Mouse (Mus musculus) cerebellum, adult 2 months (tissue): ENCODE data around the gene Leo1. TPM values are rescaled to one million over a fixed set of nuclear protein-coding genes. Genes with fewer than 3 reads are reported as not detected.
"Not testable (repeated sequence)": the region's sequence is repeated elsewhere in the genome, so short reads cannot be mapped to it uniquely, and the experiment has no call there.

ENCODE experiments used
- DNase-seq, 2 experiments: peaks; one replicate each; pipeline ENCODE4 v3.0.0; 2021
- H3K27ac ChIP-seq: fragments of 200-500 bp; 2 replicates; pipeline ENCODE4 v1.5.1; 2012; ENCODE audit warnings: low read length, control low read depth, inconsistent platforms; ENCODE audit not compliant: insufficient read depth
- H3K27me3 ChIP-seq: fragments of 200-500 bp; 2 replicates; pipeline ENCODE4 v1.6.1; 2012; ENCODE audit warnings: inconsistent platforms, mild to moderate bottlenecking, low read length, moderate library complexity; ENCODE audit not compliant: control insufficient read depth, insufficient read depth
- H3K4me1 ChIP-seq: fragments of 200-500 bp; 2 replicates; pipeline ENCODE4 v1.6.1; 2011; ENCODE audit warnings: low read length; ENCODE audit not compliant: control insufficient read depth, insufficient read depth
- H3K4me3 ChIP-seq: fragments of 200-500 bp; replicated peaks from 2 replicates; pipeline ENCODE3; 2011; ENCODE audit warnings: mild to moderate bottlenecking, low read depth, low read length, control low read depth; ENCODE audit not compliant: insufficient read depth
- CTCF ChIP-seq: fragments of 200-500 bp; IDR thresholded peaks from 2 replicates; pipeline ENCODE4 v1.5.1; 2011; ENCODE audit warnings: low read depth, mild to moderate bottlenecking, control low read depth, low read length, moderate library complexity, borderline replicate concordance; ENCODE audit not compliant: insufficient read depth
- POLR2A ChIP-seq: fragments of 200-500 bp; IDR thresholded peaks from 2 replicates; pipeline ENCODE4 v1.6.1; 2011; ENCODE audit warnings: low read length, control low read depth, borderline replicate concordance; ENCODE audit not compliant: insufficient read depth
- WGBS: fragments of 180-500 bp; shearing (Covaris S2); methylation state at CpG from one replicate; pipeline ENCODE4 v1.1.7; 2018; 5-methylcytosine and 5-hydroxymethylcytosine counted together
- polyA plus RNA-seq: library from polyadenylated mRNA; depleted of rRNA; stranded (reverse); fragments of >200 nt; gene quantifications from 2 replicates; pipeline ENCODE4 v1.2.3, GENCODE M21; 2012

Leo1 gene
- polyA plus RNA-seq, 1 experiment, result 26.9 TPM

GRCm38 (mm10) chr9:75465856-75466255 is 24.5 kb downstream of the Leo1 start:
- Histone ChIP-seq H3K4me1 (peaks cover 10% of the 10 kb centered on the region; the same call in 1 of the 2 replicates), H3K4me3 (no peak overlapping the region), H3K27ac (no peak overlapping the region), H3K27me3 (no peaks in the 10 kb centered on the region)
- TF ChIP-seq POLR2A (no peak), CTCF (no peak)
- WGBS, result 90% methylated on average over 9 of the region's 9 CpGs
- DNase-seq, result no peak

DNA sequence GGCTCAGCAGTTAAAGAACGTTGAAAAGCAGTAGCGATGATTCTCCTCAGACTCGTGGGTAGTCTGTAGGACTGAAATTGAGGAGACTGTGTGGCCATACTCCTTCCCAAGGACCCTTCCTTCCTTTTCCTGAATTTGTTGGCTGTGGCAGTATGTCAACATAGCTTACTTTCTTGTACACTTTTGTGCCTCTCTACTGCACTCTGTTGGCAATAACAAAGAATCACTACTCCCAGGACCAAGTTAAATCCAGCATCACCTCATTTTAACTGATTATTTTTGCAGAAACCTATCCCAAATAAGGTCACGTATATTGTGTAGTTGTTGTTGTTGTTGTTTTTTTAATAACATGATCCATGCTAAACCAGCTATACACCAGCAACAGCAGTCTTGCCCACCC is 25.3 kb downstream of the Leo1 start:
- Histone ChIP-seq H3K27me3 (no peaks in the 10 kb centered on the region), H3K4me1 (peaks cover 10% of the 10 kb centered on the region; the same call in 1 of the 2 replicates), H3K27ac (no peak overlapping the region), H3K4me3 (no peak overlapping the region)
- TF ChIP-seq CTCF (0 out of 2 replicates have a peak, but pooled peaks have one; percentile 11), POLR2A (no peak)
- no peak for DNase-seq
- 84% methylated on average over 4 of the region's 4 CpGs for WGBS

- WGBS, result 96% methylated on average over 3 of the region's 3 CpGs
Measured at GRCm38 (mm10) chr9:75467581-75467980, 26.3 kb downstream of the Leo1 start.

GRCm38 (mm10) chr9:75468297-75468696 is 27.0 kb downstream of the Leo1 start:
- DNase-seq, result no peak
- peaks cover 5% of the 10 kb centered on the region; the same call in 1 of the 2 replicates for H3K4me1 ChIP-seq
- 86% methylated on average over 14 of the region's 14 CpGs for WGBS
- TF ChIP-seq CTCF (no peak; the same call in 1 of the 2 replicates), POLR2A (no peak)
- no peak overlapping the region for H3K27ac ChIP-seq
- H3K4me3 ChIP-seq, result no peak overlapping the region
- no peaks in the 10 kb centered on the region for H3K27me3 ChIP-seq

More at GRCm38 (mm10) chr9:75467581-75467980, 26.3 kb downstream of the Leo1 start:
- Histone ChIP-seq H3K27ac (no peak overlapping the region), H3K4me1 (peaks cover 10% of the 10 kb centered on the region; the same call in 1 of the 2 replicates), H3K27me3 (no peaks in the 10 kb centered on the region), H3K4me3 (no peak overlapping the region)
- TF ChIP-seq CTCF (no peak), POLR2A (no peak)
- no peak for DNase-seq

DNA sequence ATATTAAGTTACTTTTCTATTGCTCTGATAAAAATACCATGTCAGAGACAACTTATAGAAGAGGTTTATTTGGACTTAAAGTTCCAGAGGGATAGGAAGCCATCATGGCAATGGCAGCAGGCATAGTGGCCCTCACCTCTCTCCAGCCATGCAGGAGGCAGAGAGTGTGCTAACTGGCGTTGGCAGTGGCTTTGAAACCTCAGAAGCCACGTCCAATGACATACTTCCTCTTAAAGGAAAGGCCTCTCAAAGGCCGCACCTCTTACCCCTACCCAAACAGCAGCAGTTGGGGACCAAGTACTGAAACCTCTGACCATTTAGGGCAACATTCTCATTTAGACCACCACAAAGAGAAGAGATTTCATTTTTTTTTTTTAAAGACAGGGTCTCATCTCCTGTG is 35.9 kb downstream of the Leo1 start:
- WGBS, result 64% methylated on average over 3 of the region's 3 CpGs
- DNase-seq, result no peak
- Histone ChIP-seq H3K27me3 (no peaks in the 10 kb centered on the region), H3K4me1 (peaks cover 14% of the 10 kb centered on the region), H3K27ac (no peak overlapping the region), H3K4me3 (no peak overlapping the region)
- TF ChIP-seq CTCF, result no peak
- no peak for TF ChIP-seq POLR2A

- peak; percentile 72 to 91 for DNase-seq
- peaks cover 14% of the 10 kb centered on the region for H3K4me1 ChIP-seq
- WGBS, result 16% methylated on average over 8 of the region's 8 CpGs
- H3K4me3 ChIP-seq, result no peak overlapping the region
- peak overlapping the region; percentile 94 for H3K27ac ChIP-seq
- no peaks in the 10 kb centered on the region for H3K27me3 ChIP-seq
- TF ChIP-seq CTCF (no peak), POLR2A (peak; percentile 37; the same call in 1 of the 2 replicates)
Measured at GRCm38 (mm10) chr9:75479106-75479725, 37.9 kb downstream of the Leo1 start.

GRCm38 (mm10) chr9:75480536-75481075 is 39.3 kb downstream of the Leo1 start:
- Histone ChIP-seq H3K4me1 (peaks cover 22% of the 10 kb centered on the region), H3K27me3 (no peaks in the 10 kb centered on the region), H3K27ac (peak overlapping the region; percentile 96), H3K4me3 (no peak overlapping the region)
- WGBS, result 81% methylated on average over 5 of the region's 5 CpGs
- DNase-seq, result no peak
- TF ChIP-seq CTCF (no peak), POLR2A (no peak)

- WGBS, result 66% methylated on average over 6 of the region's 6 CpGs
- peak in 1 of 2 experiments; percentile 48 for DNase-seq
- TF ChIP-seq POLR2A (no peak), CTCF (no peak)
- Histone ChIP-seq H3K27me3 (no peaks in the 10 kb centered on the region), H3K4me3 (no peak overlapping the region), H3K4me1 (peaks cover 16% of the 10 kb centered on the region), H3K27ac (no peak overlapping the region; the same call in 1 of the 2 replicates)
Measured at GRCm38 (mm10) chr9:75485231-75485630, 43.9 kb downstream of the Leo1 start.

- 95% methylated on average over 7 of the region's 7 CpGs for WGBS
- H3K4me1 ChIP-seq, result peaks cover 12% of the 10 kb centered on the region; the same call in 1 of the 2 replicates
- not testable (repeated sequence) for H3K27me3 ChIP-seq
Measured at GRCm38 (mm10) chr9:75488255-75488654, 46.9 kb downstream of the Leo1 start.

More at GRCm38 (mm10) chr9:75488255-75488654, 46.9 kb downstream of the Leo1 start:
- H3K4me3 ChIP-seq, H3K27ac ChIP-seq, DNase-seq: not testable (repeated sequence)
